Mouse (Mus musculus): ENCODE measurements around the gene Jmjd8.

- TF ChIP-seq CTCF (IDR thresholded peaks at IDR 0.05; ENCODE audit: insufficient read depth, low read depth, low read length) (no peak), POLR2A (IDR thresholded peaks at IDR 0.05; ENCODE audit: insufficient read depth, low read depth, low read length) (no peak)
Measured at GRCm38 (mm10) chr17:25828223-25828594, 458 bp upstream of the Jmjd8 start.

Measured in olfactory bulb, adult 2 months (tissue).